ENCODE assay signal across 8 mouse cellular contexts in the genomic region with DNA sequence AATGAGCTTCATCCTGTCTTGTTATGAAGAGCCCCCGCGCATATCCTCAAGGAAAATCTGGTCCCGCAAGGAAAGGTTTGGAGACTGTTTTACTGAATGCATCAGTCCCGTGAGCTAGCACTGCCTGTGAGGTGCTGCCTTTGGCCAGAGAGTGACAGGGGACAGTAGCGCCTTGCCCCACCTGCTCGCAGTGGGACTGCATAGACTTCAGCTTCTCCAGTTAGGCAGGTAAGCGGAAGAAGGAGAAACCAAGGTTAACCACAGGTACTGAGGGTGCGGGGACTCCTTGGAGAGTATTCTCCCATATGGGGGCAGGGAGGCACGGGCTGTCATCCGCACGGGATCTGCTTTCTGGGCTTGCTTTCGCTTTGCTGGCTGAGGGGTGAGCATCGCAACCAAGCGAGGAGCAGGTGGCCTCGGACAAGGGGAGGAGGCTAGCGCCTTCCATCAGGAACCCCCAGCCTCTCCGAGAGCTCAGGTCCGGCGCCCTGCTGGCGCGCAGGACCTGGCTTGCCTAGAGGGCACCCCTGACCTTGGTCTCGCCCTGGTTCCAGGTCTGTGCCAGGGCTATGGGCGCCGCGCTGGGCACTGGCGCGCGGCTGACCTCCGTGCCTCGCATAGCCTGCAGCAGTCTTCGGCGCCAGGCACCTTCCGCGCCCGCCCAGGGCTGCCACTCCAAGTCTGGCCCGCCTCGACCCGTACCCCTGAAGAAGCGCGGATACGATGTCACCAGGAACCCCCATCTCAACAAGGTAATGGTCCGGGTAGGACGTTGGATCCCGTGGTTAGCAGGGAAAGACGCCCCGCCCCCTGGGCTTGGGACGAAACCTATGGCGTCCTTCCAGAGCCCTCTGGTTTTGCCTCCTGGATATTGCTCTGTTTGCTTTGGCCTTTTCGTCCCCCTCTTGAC. TPM values are rescaled to one million over a fixed set of nuclear protein-coding genes. Genes with fewer than 3 reads are reported as not detected.
DNase-seq lines count a peak whose midpoint lies in the region; ATAC-seq lines count a peak whose summit lies in the region.

Gene Me3, plus strand, starts transcription at position 51 of the 910 bp plus-strand sequence.

- WGBS in hindbrain, embryonic 15.5 days, result 5% methylated on average over 49 of the region's 49 CpGs

- peak within 1 kb of the TSS; percentile 90 for H3K9ac ChIP-seq in hindbrain, embryonic 15.5 days

- peak within 1 kb of the TSS; percentile 87 for H3K4me3 ChIP-seq in hindbrain, embryonic 15.5 days

- no peaks in the 10 kb centered on the region for H3K9me3 ChIP-seq in hindbrain, embryonic 15.5 days

- ATAC-seq in common myeloid progenitor, adult 5-6 weeks (replicated peaks; ENCODE audit: low read depth, poor library complexity, severe bottlenecking), result peak; percentile 65
- peak; percentile 91 for ATAC-seq in hindbrain, embryonic 15.5 days (ENCODE audit: low FRiP score, low read depth)
- no peak for ATAC-seq in erythroid progenitor cell, adult 5-6 weeks (replicated peaks; ENCODE audit: low FRiP score, poor library complexity, severe bottlenecking)

- DNase-seq in adrenal gland, postnatal 14 days, result peak; percentile 75
- peak; percentile 75 to 81 for DNase-seq in gastrocnemius, adult 8-10 months (ENCODE audit: low spot score in 2 of 2)
- peak; percentile 59 to 63 for DNase-seq in left cerebral cortex, adult 18-20 months (ENCODE audit: low spot score in 2 of 2)
- DNase-seq in lung, postnatal 14 days, result peak; percentile 62
- peak; percentile 66 to 73 for DNase-seq in right cerebral cortex, adult 2 months (ENCODE audit: low spot score in 2 of 2)

- peak within 1 kb of the TSS; percentile 71 for H3K27ac ChIP-seq in hindbrain, embryonic 15.5 days (replicated peaks)

- no peaks in the 10 kb centered on the region for H3K36me3 ChIP-seq in hindbrain, embryonic 15.5 days

- peaks cover 3% of the 10 kb centered on the region; the same call in 1 of the 2 replicates for H3K4me1 ChIP-seq in hindbrain, embryonic 15.5 days (replicated peaks)

- no peaks in the 10 kb centered on the region for H3K27me3 ChIP-seq in hindbrain, embryonic 15.5 days

- peak within 1 kb of the TSS; percentile 99 for H3K4me2 ChIP-seq in hindbrain, embryonic 15.5 days

RNA-seq across cellular contexts. Expression of gene Me3, which starts in this region (rescaled TPM):
- total RNA-seq in adrenal gland, postnatal 14 days (2021), result 36.0 and 39.2 TPM in 2 replicates
- total RNA-seq in common myeloid progenitor, adult 5-6 weeks (2017), result not detected in 2 replicates
- total RNA-seq in gastrocnemius, adult 8-10 months (2022), result 100 to 1,000 TPM; 103 to 126 (median 115) TPM
- polyA plus RNA-seq in hindbrain, embryonic 15.5 days (2015; fragmentation: Nextera tagmentation; extraction: Ambion mirVana), result 14.7 and 14.8 TPM in 2 replicates
- 100 to 1,000 TPM; 100 to 105 TPM for total RNA-seq in left cerebral cortex, adult 18-20 months (2021)
- 1.1 TPM in 1 of 2 replicates, not detected in the other for total RNA-seq in erythroid progenitor cell, adult 5-6 weeks (2015; ENCODE audit: low replicate concordance)
- total RNA-seq in erythroid progenitor cell, adult 5-6 weeks (2017; ENCODE audit: low replicate concordance), result not detected in 2 replicates

Comparison
In these comparisons a context has a peak if more than half of its experiments do, and no peak if none do; other contexts are left out.
1. RNA of gene Me3 (total RNA-seq): 103 to 126 TPM in gastrocnemius, adult 8-10 months, 100 to 105 TPM in left cerebral cortex, adult 18-20 months and 36.0 to 39.2 TPM in adrenal gland, postnatal 14 days; not detected in common myeloid progenitor, adult 5-6 weeks and 1.1 TPM in erythroid progenitor cell, adult 5-6 weeks; every median in the first group is over 10 times any median in the second.
2. Peak in ATAC-seq in common myeloid progenitor, adult 5-6 weeks; RNA of the gene not detected or under 1 TPM.
3. Peak in every context shown above with its lines, with median percentiles within 50 percentile points of each other: DNase-seq.